Mouse (Mus musculus) E14TG2a.4 (cell line): ENCODE data around the gene Smim12.

Source experiments
- CTCF ChIP-seq: conservative IDR thresholded peaks from 2 replicates; pipeline ENCODE4 v1.5.1; 2014; ENCODE audit warnings: low read length
- NANOG ChIP-seq: IDR thresholded peaks from 2 replicates; pipeline ENCODE4 v1.6.1; 2014; ENCODE audit warnings: borderline replicate concordance, low read length, mixed read lengths
- POU5F1 ChIP-seq: IDR thresholded peaks from 2 replicates; pipeline ENCODE4 v1.6.1; 2014; ENCODE audit warnings: low read length, borderline replicate concordance

- TF ChIP-seq CTCF (no peak), NANOG (no peak), POU5F1 (no peak)
Measured at GRCm38 (mm10) chr4:127226067-127226466, 17.5 kb upstream of the Smim12 start.
